Mouse (Mus musculus): ENCODE measurements at regions not wholly inside any gene's neighbourhood (a gene's known extent, or its start where the extent isn't known, plus 50 kb on each side); places are given as distances from the start of the nearest gene placed in this dataset.

DNA sequence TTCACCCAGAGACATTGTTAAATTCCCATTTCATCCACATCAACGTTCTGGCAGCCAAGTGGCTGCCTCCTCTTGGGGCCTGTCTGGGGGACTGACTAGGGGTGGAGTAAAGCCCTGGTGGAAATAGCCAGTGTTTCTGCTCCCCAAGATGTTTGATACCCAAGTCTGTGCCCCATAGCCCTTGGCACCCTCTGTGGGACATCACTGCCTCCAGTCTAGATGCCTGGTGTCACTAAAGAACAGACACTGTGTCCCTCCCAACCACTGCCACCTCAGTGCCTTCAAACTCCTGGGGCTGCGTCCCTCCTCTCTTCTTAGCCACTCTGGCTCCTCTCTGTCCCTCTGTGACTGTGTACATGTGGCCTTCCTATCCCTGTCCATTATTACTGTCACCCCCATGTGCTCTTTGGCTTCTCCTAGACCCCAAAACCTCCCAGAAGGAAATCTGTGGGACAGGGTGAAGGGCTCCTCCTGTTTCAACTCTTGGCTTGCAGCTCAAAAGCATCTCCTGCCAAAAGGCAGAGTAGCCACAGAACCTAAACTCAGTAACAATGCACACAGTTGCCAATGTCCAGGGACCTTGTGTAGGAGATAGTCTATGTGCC lies 224.8 kb upstream of the Irx4 start:
- TF ChIP-seq CTCF (IDR thresholded peaks at IDR 0.05; ENCODE audit: borderline replicate concordance, control insufficient read depth, extremely low read depth, insufficient read depth, low read length, poor library complexity) (no peak), POLR2A (IDR thresholded peaks at IDR 0.05; ENCODE audit: control insufficient read depth, extremely low read depth, insufficient read depth, low read length, poor library complexity) (no peak)
